Mouse (Mus musculus) cortical plate, adult 2 months (tissue): Measurements from ENCODE around the gene Sap30bp. TPM values are rescaled to one million over a fixed set of nuclear protein-coding genes. Genes with fewer than 3 reads are reported as not detected.

Experiments
- H3K27ac ChIP-seq: fragments of 200-500 bp; 2 replicates; pipeline ENCODE4 v1.5.1; 2012; ENCODE audit warnings: low read length, control low read depth, inconsistent platforms; ENCODE audit not compliant: insufficient read depth
- H3K4me1 ChIP-seq: fragments of 200-500 bp; 2 replicates; pipeline ENCODE4 v1.6.1; 2011; ENCODE audit warnings: low read length; ENCODE audit not compliant: control insufficient read depth, insufficient read depth
- H3K4me3 ChIP-seq: fragments of 200-500 bp; 2 replicates; pipeline ENCODE4 v1.5.1; 2011; ENCODE audit warnings: mild to moderate bottlenecking, low read length, control low read depth; ENCODE audit not compliant: insufficient read depth
- CTCF ChIP-seq: fragments of 200-500 bp; IDR thresholded peaks from 2 replicates; pipeline ENCODE4 v1.5.1; 2011; ENCODE audit warnings: mild to moderate bottlenecking, control low read depth, low read length; ENCODE audit not compliant: insufficient read depth; ENCODE audit errors: extremely low read depth
- POLR2A ChIP-seq: fragments of 200-500 bp; IDR thresholded peaks from 2 replicates; pipeline ENCODE4 v1.6.1; 2011; ENCODE audit warnings: mild to moderate bottlenecking, low read length, control low read depth; ENCODE audit not compliant: insufficient read depth; ENCODE audit errors: extremely low read depth
- polyA plus RNA-seq: library from polyadenylated mRNA; depleted of rRNA; stranded (reverse); fragments of >200 nt; gene quantifications from 2 replicates; pipeline ENCODE4 v1.2.3, GENCODE M21; 2012; rRNA removed

Gene Sap30bp
- 51.2 and 57.0 TPM in 2 replicates for polyA plus RNA-seq

- TF ChIP-seq POLR2A: peak; percentile 82
- TF ChIP-seq CTCF: no peak
- Histone ChIP-seq H3K4me1 (peaks cover 1% of the 10 kb centered on the region; the same call in 1 of the 2 replicates), H3K4me3 (peak within 1 kb of the TSS; percentile 75), H3K27ac (no peak within 1 kb of the TSS)
Observed at GRCm38 (mm10) chr11:115933108-115933746, at the start of gene Sap30bp, which contains the start of gene Recql5. Gene Sap30bp, plus strand, starts transcription at chr11:115933282. Gene Recql5, minus strand, starts transcription at chr11:115933477.

GRCm38 (mm10) chr11:115884361-115884760 lies 48.7 kb upstream of the Sap30bp start:
- TF ChIP-seq CTCF (no peak), POLR2A (no peak)
- Histone ChIP-seq H3K4me1 (no peaks in the 10 kb centered on the region), H3K4me3 (no peak overlapping the region), H3K27ac (no peak overlapping the region)

GRCm38 (mm10) chr11:115885281-115885680 lies 47.8 kb upstream of the Sap30bp start:
- H3K27ac ChIP-seq: no peak overlapping the region
- TF ChIP-seq POLR2A (no peak), CTCF (no peak)
- H3K4me3 ChIP-seq: no peak overlapping the region
- H3K4me1 ChIP-seq: no peaks in the 10 kb centered on the region

- TF ChIP-seq CTCF (no peak), POLR2A (no peak)
- H3K4me1 ChIP-seq: no peaks in the 10 kb centered on the region
- H3K27ac ChIP-seq: no peak overlapping the region
- H3K4me3 ChIP-seq: no peak overlapping the region
Observed at GRCm38 (mm10) chr11:115886446-115886845, 46.6 kb upstream of the Sap30bp start.

GRCm38 (mm10) chr11:115888020-115888419 lies 45.1 kb upstream of the Sap30bp start:
- Histone ChIP-seq H3K4me1 (no peaks in the 10 kb centered on the region), H3K27ac (no peak overlapping the region), H3K4me3 (no peak overlapping the region)
- TF ChIP-seq CTCF (no peak), POLR2A (no peak)

- H3K27ac ChIP-seq: no peak overlapping the region
- no peak overlapping the region for H3K4me3 ChIP-seq
- H3K4me1 ChIP-seq: no peaks in the 10 kb centered on the region
- no peak for TF ChIP-seq POLR2A
- no peak for TF ChIP-seq CTCF
Observed at GRCm38 (mm10) chr11:115889159-115889558, 43.9 kb upstream of the Sap30bp start.

- H3K4me1 ChIP-seq: no peaks in the 10 kb centered on the region
- H3K27ac ChIP-seq: no peak overlapping the region
- TF ChIP-seq CTCF: no peak
- no peak for TF ChIP-seq POLR2A
- no peak overlapping the region for H3K4me3 ChIP-seq
Observed at GRCm38 (mm10) chr11:115892213-115892612, 40.9 kb upstream of the Sap30bp start.

GRCm38 (mm10) chr11:115893071-115893470 lies 40.0 kb upstream of the Sap30bp start:
- H3K4me3 ChIP-seq: no peak overlapping the region
- H3K27ac ChIP-seq: no peak overlapping the region
- no peaks in the 10 kb centered on the region for H3K4me1 ChIP-seq
- TF ChIP-seq CTCF: no peak
- no peak for TF ChIP-seq POLR2A

- no peak overlapping the region for H3K27ac ChIP-seq
- TF ChIP-seq POLR2A (no peak), CTCF (0 out of 2 replicates have a peak, but pooled peaks have one; percentile 20)
- no peaks in the 10 kb centered on the region for H3K4me1 ChIP-seq
- H3K4me3 ChIP-seq: no peak overlapping the region
Observed at GRCm38 (mm10) chr11:115894755-115895520, 38.1 kb upstream of the Sap30bp start.
